Mouse (Mus musculus) ES-Bruce4 (cell line): ENCODE data around the gene Vmn2r3.
"Not testable (repeated sequence)": the region's sequence is repeated elsewhere in the genome, so short reads cannot be mapped to it uniquely, and the experiment has no call there.

Experiments
- CTCF ChIP-seq: IDR thresholded peaks from one replicate; pipeline ENCODE4 v1.8.1; 2011; ENCODE audit warnings: low read depth, low read length
- EP300 ChIP-seq: IDR thresholded peaks from 2 replicates; pipeline ENCODE4 v1.6.1; 2011; ENCODE audit warnings: low read depth, low read length; ENCODE audit not compliant: insufficient read depth
- POLR2A ChIP-seq: IDR thresholded peaks from one replicate; pipeline ENCODE4 v1.8.1; 2011; ENCODE audit warnings: low read length; ENCODE audit not compliant: insufficient read depth

GRCm38 (mm10) chr3:64235459-64235858, 54.0 kb downstream of the Vmn2r3 start:
- TF ChIP-seq CTCF, POLR2A, EP300: not testable (repeated sequence)
